Mouse (Mus musculus): ENCODE results near the gene Olfr836.
"Not testable (repeated sequence)": the region's sequence is repeated elsewhere in the genome, so short reads cannot be mapped to it uniquely, and the experiment has no call there.

Gene Olfr836

DNA sequence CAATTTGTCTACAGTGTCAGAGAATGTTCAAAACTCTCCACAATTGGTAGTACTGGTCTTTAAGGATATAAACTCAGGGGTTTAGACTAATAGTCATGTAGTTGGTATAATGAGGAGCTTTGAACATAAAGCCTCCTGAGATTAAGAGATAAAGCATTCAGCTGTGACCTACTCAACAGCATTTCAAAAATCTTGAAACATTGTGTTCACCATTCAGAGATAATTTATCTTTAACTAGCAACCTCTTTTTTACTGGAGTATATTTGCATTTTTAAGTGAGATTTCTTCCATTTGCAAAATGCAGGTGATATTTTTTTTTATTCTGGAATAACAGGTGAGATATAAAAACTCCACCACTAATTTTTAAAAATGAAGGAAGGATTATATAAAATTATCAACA is at the start of gene Olfr836:
Gene Olfr836 (plus strand): TSS at position 301 of the 400 bp plus-strand sequence.
- DNase-seq: no peak

DNA sequence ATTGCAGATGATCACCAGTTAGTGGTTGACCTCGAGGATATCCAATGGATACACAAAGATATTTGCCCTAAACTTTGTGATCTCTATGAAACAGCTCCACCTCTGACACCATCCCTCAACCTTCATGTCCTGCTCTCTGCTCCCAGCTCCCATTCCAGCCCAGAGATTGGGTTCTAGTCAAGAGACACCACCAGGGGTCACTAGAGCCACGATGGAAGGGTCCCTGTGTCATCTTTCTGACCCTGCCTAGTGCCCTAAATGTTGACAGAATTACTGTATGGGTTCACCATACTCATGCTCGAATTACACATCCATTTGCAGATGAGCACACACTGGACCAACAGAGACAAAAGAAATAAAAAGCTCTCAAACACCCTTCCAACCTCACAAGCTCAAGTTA is 35.2 kb upstream of the Olfr836 start:
- no peak for DNase-seq

DNA sequence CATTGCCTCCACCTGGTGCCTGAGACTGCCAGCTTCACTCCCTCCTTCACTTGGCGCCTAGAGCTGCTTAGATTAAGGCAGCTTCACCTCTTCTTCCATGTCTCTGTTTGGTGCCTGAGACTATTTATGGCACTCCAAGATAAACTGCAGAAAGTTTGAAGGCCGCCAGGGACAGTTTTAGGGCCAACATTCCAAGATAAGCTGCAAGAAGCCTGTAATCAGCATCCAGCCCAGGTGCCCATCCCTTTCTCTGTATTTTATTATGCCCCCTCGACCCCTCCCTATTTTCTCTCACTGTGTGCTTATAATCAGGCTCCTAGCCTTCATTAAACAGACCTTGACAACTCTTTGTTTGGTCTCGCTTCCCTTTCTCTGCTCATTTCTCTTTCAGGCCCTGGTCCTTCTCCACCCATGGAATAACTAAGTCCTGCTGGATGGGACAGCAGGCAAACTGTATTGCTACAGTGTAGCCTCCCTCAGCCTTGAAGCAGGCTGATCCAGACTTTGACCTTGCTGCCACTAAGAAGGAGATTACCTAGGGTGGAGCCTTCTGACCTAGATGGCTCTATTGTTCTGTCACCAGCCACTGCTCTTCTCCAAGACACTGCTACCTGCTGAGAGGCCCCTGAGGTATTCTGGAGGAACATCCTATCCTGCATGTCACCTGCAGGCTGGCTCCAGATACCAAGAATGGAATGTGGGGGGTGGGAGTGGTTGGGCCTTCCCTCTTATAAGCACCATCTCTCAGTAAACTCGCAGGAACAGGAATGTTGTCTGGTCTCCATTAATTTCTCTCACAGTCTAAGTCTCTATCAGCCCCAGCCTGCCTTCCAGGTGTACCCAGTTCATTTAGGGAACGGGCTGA is 27.1 kb upstream of the Olfr836 start:
- not testable (repeated sequence) for DNase-seq

GRCm38 (mm10) chr9:19097286-19097685 is 22.9 kb upstream of the Olfr836 start:
- no peak for DNase-seq

- DNase-seq: no peak
Observed at GRCm38 (mm10) chr9:19136017-19136416, 15.8 kb downstream of the Olfr836 start, which contains the start of gene Olfr837. Gene Olfr837, plus strand, starts transcription at chr9:19136317.

Data from lung, postnatal 36 days (tissue).